Mouse (Mus musculus) left cerebral cortex, adult 2 months (tissue): ENCODE measurements around the gene Tshz2. TPM values are rescaled to one million over a fixed set of nuclear protein-coding genes. Genes with fewer than 3 reads are reported as not detected.

ENCODE experiments used
- DNase-seq, 2 experiments: peaks; one replicate each; pipeline ENCODE4 v3.0.0; 2021 to 2022; ENCODE audit warnings: low spot score in 2 of 2, mixed read lengths in 1 of 2; ENCODE audit errors: extremely low spot score in 1 of 2
- H3K27ac ChIP-seq: fragments of 200-600 bp; 2 replicates; pipeline ENCODE4 v1.8.1; 2022
- H3K4me3 ChIP-seq: fragments of 200-600 bp; 2 replicates; pipeline ENCODE4 v1.8.1; 2022
- CTCF ChIP-seq: fragments of 200-600 bp; IDR thresholded peaks from 2 replicates; pipeline ENCODE4 v1.8.1; 2022; ENCODE audit warnings: antibody characterized with exemption, mild to moderate bottlenecking, moderate library complexity
- intact Hi-C: fragments of 180-260 bp; cut with DNase I; formaldehyde crosslinking; loops from one replicate; pipeline ENCODE4 v1.15.1; 2025
- total RNA-seq, 2 experiments: library from RNA; stranded (reverse); gene quantifications; 2 replicates each; pipeline ENCODE4 v1.2.3; 2021

Gene Tshz2
- total RNA-seq, 2 experiments from 2014 or later = 38.2 to 46.1 TPM

DNA sequence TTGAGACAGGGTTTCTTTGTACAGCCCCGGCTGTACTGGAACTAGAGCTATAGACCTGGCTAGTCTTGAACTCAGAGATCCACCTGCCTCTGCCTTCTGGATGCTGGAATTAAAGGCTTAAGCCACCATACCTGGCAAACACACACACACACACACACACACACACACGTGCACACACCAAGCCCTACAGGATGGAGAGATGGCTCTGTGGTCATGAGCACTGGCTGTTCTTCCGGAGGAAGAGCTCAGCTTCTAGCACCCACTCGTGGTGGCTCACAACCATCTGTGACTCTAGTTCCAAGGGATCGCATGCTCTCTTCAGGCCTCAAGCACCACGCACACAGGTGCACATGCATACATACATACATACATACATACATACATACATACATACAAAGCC lies 471.6 kb downstream of the Tshz2 start:
- no peak overlapping the region for H3K27ac ChIP-seq
- DNase-seq = no peak
- no peak overlapping the region for H3K4me3 ChIP-seq
- no peak for TF ChIP-seq CTCF
- intact Hi-C loops = no loop called here

DNA sequence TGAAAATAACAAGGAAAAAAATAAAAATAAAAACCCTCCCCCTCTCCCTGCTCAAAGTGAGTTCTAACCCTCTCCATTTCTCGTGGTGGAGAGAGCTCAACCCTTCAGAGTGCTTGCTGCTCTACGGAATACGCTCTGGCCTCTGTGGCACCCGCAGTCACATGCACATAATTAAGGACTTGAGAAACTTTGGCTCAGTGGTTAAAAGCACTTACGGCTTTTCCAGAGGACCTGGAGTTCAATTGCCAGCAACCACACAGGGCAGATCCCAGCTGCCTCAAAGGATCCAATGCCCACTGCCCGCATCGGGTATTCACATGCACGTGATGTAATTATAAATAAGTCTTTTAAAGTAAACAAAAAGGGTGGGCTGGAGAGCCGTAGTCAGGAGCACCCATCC lies 473.2 kb downstream of the Tshz2 start:
- H3K4me3 ChIP-seq = no peak overlapping the region
- intact Hi-C loops = no loop called here
- DNase-seq = no peak
- H3K27ac ChIP-seq = no peak overlapping the region
- TF ChIP-seq CTCF = no peak

- intact Hi-C loops = no loop called here
- no peak overlapping the region for H3K27ac ChIP-seq
- H3K4me3 ChIP-seq = no peak overlapping the region
- no peak for TF ChIP-seq CTCF
- DNase-seq = no peak
These were observed 475.0 kb downstream of the Tshz2 start for GRCm38 (mm10) chr2:170107791-170108190.

DNA sequence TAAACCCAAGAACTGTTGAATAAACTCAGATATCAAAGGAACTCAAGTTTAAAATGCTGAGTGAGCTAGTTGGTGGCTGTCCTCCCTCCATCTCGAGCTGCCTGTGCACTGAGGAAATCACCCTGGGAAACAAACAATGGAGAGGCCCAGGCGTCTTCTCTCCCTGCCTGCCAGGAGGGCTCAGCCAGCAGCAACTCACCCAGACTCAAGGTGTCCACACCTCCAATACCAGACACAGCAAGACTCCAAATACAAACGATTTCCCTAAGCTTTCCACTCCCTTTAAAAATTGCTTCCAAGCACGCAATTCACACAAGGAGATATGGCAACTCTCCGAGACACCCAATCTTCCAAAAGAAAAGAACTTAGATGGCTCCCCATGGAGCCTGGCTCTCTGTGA lies 476.7 kb downstream of the Tshz2 start:
- intact Hi-C loops = no loop called here
- no peak for DNase-seq
- no peak overlapping the region for H3K4me3 ChIP-seq
- TF ChIP-seq CTCF = no peak
- H3K27ac ChIP-seq = no peak overlapping the region

GRCm38 (mm10) chr2:170110306-170110705 lies 477.5 kb downstream of the Tshz2 start:
- DNase-seq = no peak
- no peak for TF ChIP-seq CTCF
- intact Hi-C loops = no loop called here
- Histone ChIP-seq H3K4me3 (no peak overlapping the region), H3K27ac (no peak overlapping the region)

GRCm38 (mm10) chr2:170116704-170117281 lies 484.0 kb downstream of the Tshz2 start:
- intact Hi-C loops = loop anchor here (1.0 to 5.0 kb wide), 5 partner anchors 101 to 390 kb away; no protein-coding TSS in a partner anchor
- H3K4me3 ChIP-seq = no peak overlapping the region
- peak; percentile 71 to 72 for DNase-seq
- H3K27ac ChIP-seq = no peak overlapping the region
- TF ChIP-seq CTCF = peak; percentile 89

- TF ChIP-seq CTCF = no peak
- no peak for DNase-seq
- no peak overlapping the region for H3K4me3 ChIP-seq
- no peak overlapping the region for H3K27ac ChIP-seq
- intact Hi-C loops = no loop called here
These were observed 487.6 kb downstream of the Tshz2 start for GRCm38 (mm10) chr2:170120139-170121027.

Other genes with a start within 250 kb of the Tshz2 start
- gene Gm11011, start 45.3 kb upstream of the Tshz2 start, total RNA-seq = not detected